Mouse (Mus musculus) E14TG2a.4 (cell line): Measurements from ENCODE around the gene Stard3.

Experiments
- CTCF ChIP-seq: conservative IDR thresholded peaks from 2 replicates; pipeline ENCODE4 v1.5.1; 2014; ENCODE audit warnings: low read length
- NANOG ChIP-seq: IDR thresholded peaks from 2 replicates; pipeline ENCODE4 v1.6.1; 2014; ENCODE audit warnings: borderline replicate concordance, low read length, mixed read lengths

- no peak for TF ChIP-seq CTCF
- peak; percentile 52; the same call in 1 of the 2 replicates for TF ChIP-seq NANOG
Observed at GRCm38 (mm10) chr11:98323933-98324332, 34.2 kb upstream of the Stard3 start.
